Mouse (Mus musculus) thymus, adult 2 months (tissue): ENCODE measurements at regions not wholly inside any gene's neighbourhood (a gene's known extent, or its start where the extent isn't known, plus 50 kb on each side); places are given as distances from the start of the nearest gene placed in this dataset.

Source experiments
- CTCF ChIP-seq: fragments of 200-500 bp; IDR thresholded peaks from 2 replicates; pipeline ENCODE4 v1.5.1; 2012; ENCODE audit warnings: mild to moderate bottlenecking, control low read depth, low read length, moderate library complexity, borderline replicate concordance; ENCODE audit not compliant: control insufficient read depth, poor library complexity, insufficient read depth; ENCODE audit errors: extremely low read depth
- POLR2A ChIP-seq: fragments of 200-500 bp; IDR thresholded peaks from 2 replicates; pipeline ENCODE4 v1.6.1; 2012; ENCODE audit warnings: mild to moderate bottlenecking, low read length, control low read depth, moderate library complexity; ENCODE audit not compliant: control insufficient read depth, poor library complexity, insufficient read depth; ENCODE audit errors: extremely low read depth

GRCm38 (mm10) chr13:71452258-71452657 is 511.3 kb downstream of the Irx1 start:
- no peak for TF ChIP-seq CTCF
- TF ChIP-seq POLR2A, result no peak
